Mouse (Mus musculus) liver, embryonic 16.5 days (tissue): ENCODE measurements around the gene Agbl4. TPM values are rescaled to one million over a fixed set of nuclear protein-coding genes. Genes with fewer than 3 reads are reported as not detected.

Source experiments
- ATAC-seq: fragments of 200-750 bp; cut with Nextera tagmentation; 2 replicates; pipeline ENCODE4 v1.8.0; 2017; ENCODE audit warnings: low read depth, mild to moderate bottlenecking, moderate number of reproducible peaks, moderate library complexity
- H3K27ac ChIP-seq: fragments of 300-500 bp; sonication (generic); 2 replicates; pipeline ENCODE4 v1.5.1; 2014; ENCODE audit warnings: mild to moderate bottlenecking, low read length
- H3K27me3 ChIP-seq: fragments of 300-500 bp; sonication (generic); 2 replicates; pipeline ENCODE4 v1.6.1; 2014; ENCODE audit warnings: low read depth, low read length, mixed read lengths; ENCODE audit not compliant: control insufficient read depth, insufficient read depth
- H3K36me3 ChIP-seq: fragments of 300-500 bp; sonication (generic); 2 replicates; pipeline ENCODE4 v1.6.1; 2014; ENCODE audit warnings: mild to moderate bottlenecking; ENCODE audit not compliant: control insufficient read depth, insufficient read depth
- H3K4me1 ChIP-seq: fragments of 300-500 bp; sonication (generic); 2 replicates; pipeline ENCODE4 v1.6.1; 2014; ENCODE audit warnings: low read depth, low read length, mixed read lengths; ENCODE audit not compliant: control insufficient read depth
- H3K4me2 ChIP-seq: fragments of 300-500 bp; sonication (generic); 2 replicates; pipeline ENCODE4 v1.6.1; 2014; ENCODE audit warnings: low read depth, low read length, mixed read lengths
- H3K4me3 ChIP-seq: fragments of 300-500 bp; sonication (generic); 2 replicates; pipeline ENCODE4 v1.5.1; 2014; ENCODE audit warnings: low read depth, mild to moderate bottlenecking, low read length
- H3K9ac ChIP-seq: fragments of 300-500 bp; sonication (generic); 2 replicates; pipeline ENCODE4 v1.6.1; 2014; ENCODE audit warnings: low read depth, low read length
- H3K9me3 ChIP-seq: fragments of 300-500 bp; sonication (generic); replicated peaks from 2 replicates; pipeline ENCODE4 v1.6.1; 2016; ENCODE audit warnings: low read length; ENCODE audit not compliant: control insufficient read depth
- WGBS: fragments of 180-500 bp; shearing (Covaris S2); extraction: QIAGEN DNeasy Blood & Tissue Kit; methylation state at CpG from one replicate; pipeline ENCODE4 v1.1.7; 2014; ENCODE audit not compliant: insufficient replicate concordance; 5-methylcytosine and 5-hydroxymethylcytosine counted together
- polyA plus RNA-seq: library from polyadenylated mRNA; unstranded; fragments of >200 nt; fragmentation: Nextera tagmentation; extraction: Ambion mirVana; gene quantifications from 2 replicates; pipeline ENCODE4 v1.2.1, GENCODE M21; 2015

Gene Agbl4
- polyA plus RNA-seq, 1 experiment from 2014 or later, result not detected

GRCm38 (mm10) chr4:111469847-111470246 is 1072.4 kb downstream of the Agbl4 start:
- Histone ChIP-seq H3K4me1 (no peaks in the 10 kb centered on the region), H3K27ac (no peak overlapping the region), H3K27me3 (no peaks in the 10 kb centered on the region), H3K9me3 (no peaks in the 10 kb centered on the region), H3K4me3 (no peak overlapping the region), H3K9ac (no peak overlapping the region), H3K4me2 (no peak overlapping the region), H3K36me3 (no peaks in the 10 kb centered on the region)
- ATAC-seq, result no peak
- WGBS, result 62% methylated on average over 2 of the region's 2 CpGs

DNA sequence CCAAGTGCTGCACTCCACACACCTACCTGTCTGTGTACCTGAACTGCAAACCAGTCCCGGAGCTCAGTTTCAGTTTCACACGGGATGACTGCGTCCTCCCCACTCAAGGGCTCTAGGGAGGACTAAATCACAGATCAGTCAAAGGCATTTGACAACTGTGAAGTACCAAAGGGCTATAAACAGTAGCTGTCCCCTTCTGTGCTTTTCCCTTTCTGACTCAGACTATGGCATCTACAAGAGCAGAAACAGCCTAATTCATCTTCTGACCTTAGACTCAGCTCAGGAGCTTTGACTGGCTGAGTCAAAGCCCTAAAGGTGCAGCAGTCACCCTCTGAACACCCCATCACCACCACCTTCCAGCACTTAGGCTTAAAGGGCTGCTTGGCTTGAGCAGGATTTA is 1074.3 kb downstream of the Agbl4 start:
- Histone ChIP-seq H3K9me3 (no peaks in the 10 kb centered on the region), H3K27me3 (no peaks in the 10 kb centered on the region), H3K36me3 (no peaks in the 10 kb centered on the region), H3K27ac (no peak overlapping the region), H3K4me1 (no peaks in the 10 kb centered on the region), H3K4me2 (no peak overlapping the region), H3K9ac (no peak overlapping the region), H3K4me3 (no peak overlapping the region)
- ATAC-seq, result no peak
- WGBS, result 62% methylated on average over 3 of the region's 3 CpGs

DNA sequence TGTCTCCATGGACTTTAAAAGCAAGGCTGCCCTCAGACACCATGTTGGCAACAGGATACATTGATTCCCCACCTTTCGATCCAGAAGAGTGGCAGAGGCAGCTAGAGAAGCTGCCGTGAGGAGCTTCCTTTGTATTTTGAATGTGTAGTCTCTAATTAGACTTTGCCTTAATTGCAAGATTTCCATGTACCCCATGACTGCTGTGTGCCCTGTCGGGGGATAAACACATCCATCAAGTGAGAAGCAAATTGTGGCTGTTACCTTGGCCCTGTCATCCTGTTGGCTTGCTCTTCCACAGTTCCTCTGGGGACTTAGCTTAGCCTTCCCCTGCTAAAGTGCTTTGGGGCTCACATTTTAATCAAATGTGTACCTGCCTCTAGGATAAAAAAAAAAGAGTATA is 1075.0 kb downstream of the Agbl4 start:
- H3K9ac ChIP-seq, result no peak overlapping the region

GRCm38 (mm10) chr4:111473014-111473413 is 1075.6 kb downstream of the Agbl4 start:
- 76% methylated on average over 1 of the region's 1 CpGs for WGBS
- Histone ChIP-seq H3K36me3 (no peaks in the 10 kb centered on the region), H3K27me3 (no peaks in the 10 kb centered on the region), H3K27ac (no peak overlapping the region), H3K4me1 (no peaks in the 10 kb centered on the region), H3K9me3 (no peaks in the 10 kb centered on the region), H3K4me3 (no peak overlapping the region), H3K9ac (no peak overlapping the region), H3K4me2 (no peak overlapping the region)
- ATAC-seq, result no peak

More for the DNA sequence above, 1075.0 kb downstream of the Agbl4 start:
- 70% methylated on average over 3 of the region's 3 CpGs for WGBS
- H3K27me3 ChIP-seq, result no peaks in the 10 kb centered on the region
- H3K9me3 ChIP-seq, result no peaks in the 10 kb centered on the region
- H3K4me3 ChIP-seq, result no peak overlapping the region
- ATAC-seq, result no peak
- no peaks in the 10 kb centered on the region for H3K4me1 ChIP-seq
- H3K27ac ChIP-seq, result no peak overlapping the region
- H3K36me3 ChIP-seq, result no peaks in the 10 kb centered on the region
- H3K4me2 ChIP-seq, result no peak overlapping the region

DNA sequence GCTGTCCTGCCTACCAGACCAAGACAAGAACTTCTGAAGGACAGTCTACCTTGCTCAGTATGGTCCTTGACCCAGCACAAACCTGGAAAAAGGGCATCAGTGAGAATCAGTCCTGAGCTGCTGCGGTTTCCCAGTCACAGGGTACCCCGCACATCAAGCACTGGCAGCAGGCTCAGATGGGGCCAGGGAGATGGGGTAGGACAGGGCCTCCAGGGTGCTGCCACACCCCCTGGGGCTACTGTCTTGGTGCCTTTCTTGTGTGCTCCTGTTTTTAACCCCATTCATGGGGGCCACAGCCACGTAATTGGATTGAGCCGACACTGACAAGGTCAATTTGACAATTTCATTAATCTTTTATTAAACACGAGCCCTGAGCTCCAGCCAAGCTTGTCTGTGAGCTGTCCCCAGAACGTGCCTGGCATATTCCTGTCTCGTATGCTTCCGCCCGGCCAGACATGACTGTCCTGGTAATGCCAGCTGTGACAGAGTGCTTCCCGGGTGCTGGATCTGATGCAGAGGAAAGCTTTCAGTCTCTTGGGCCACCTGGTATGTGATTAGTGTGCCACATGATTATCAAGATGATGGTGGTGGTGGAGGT is 1078.0 kb downstream of the Agbl4 start:
- H3K4me2 ChIP-seq, result no peak overlapping the region
- H3K9me3 ChIP-seq, result no peaks in the 10 kb centered on the region
- no peak overlapping the region for H3K27ac ChIP-seq
- H3K27me3 ChIP-seq, result no peaks in the 10 kb centered on the region
- H3K36me3 ChIP-seq, result no peaks in the 10 kb centered on the region
- no peak for ATAC-seq
- no peak overlapping the region for H3K4me3 ChIP-seq
- H3K4me1 ChIP-seq, result no peaks in the 10 kb centered on the region
- H3K9ac ChIP-seq, result no peak overlapping the region
- 65% methylated on average over 10 of the region's 10 CpGs for WGBS

DNA sequence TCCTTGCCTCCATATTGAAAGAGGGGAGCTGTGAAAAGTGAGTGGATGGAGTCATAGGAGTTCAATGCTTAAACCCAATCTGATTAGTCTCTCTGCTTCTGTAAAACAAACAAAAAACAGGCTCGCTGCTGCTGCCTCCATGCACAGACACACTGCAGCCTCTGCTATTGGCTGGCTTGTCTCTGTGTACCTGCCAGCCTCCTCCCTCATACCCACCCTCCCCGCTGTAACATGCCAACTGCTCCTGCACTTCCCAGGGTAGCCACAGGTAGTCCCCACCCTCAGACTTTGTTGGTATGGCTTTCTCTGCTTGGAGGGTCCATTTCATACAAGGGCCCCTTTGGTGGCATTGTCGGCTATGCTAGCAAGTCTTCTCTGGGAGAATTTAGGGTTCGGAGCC is 1080.0 kb downstream of the Agbl4 start:
- H3K27me3 ChIP-seq, result no peaks in the 10 kb centered on the region
- H3K9me3 ChIP-seq, result no peaks in the 10 kb centered on the region
- H3K27ac ChIP-seq, result no peak overlapping the region
- H3K36me3 ChIP-seq, result no peaks in the 10 kb centered on the region
- WGBS, result 50% methylated on average over 4 of the region's 4 CpGs
- no peak overlapping the region for H3K4me3 ChIP-seq
- no peaks in the 10 kb centered on the region for H3K4me1 ChIP-seq
- H3K4me2 ChIP-seq, result no peak overlapping the region
- no peak for ATAC-seq
- no peak overlapping the region for H3K9ac ChIP-seq

- Histone ChIP-seq H3K36me3 (no peaks in the 10 kb centered on the region), H3K9me3 (no peaks in the 10 kb centered on the region), H3K9ac (no peak overlapping the region), H3K27ac (no peak overlapping the region), H3K4me2 (no peak overlapping the region), H3K27me3 (no peaks in the 10 kb centered on the region), H3K4me1 (no peaks in the 10 kb centered on the region), H3K4me3 (no peak overlapping the region)
- ATAC-seq, result no peak
- WGBS, result 54% methylated on average over 5 of the region's 5 CpGs
These were observed 1086.0 kb downstream of the Agbl4 start for GRCm38 (mm10) chr4:111483499-111483898.

- no peak overlapping the region for H3K27ac ChIP-seq
- no peaks in the 10 kb centered on the region for H3K27me3 ChIP-seq
- no peaks in the 10 kb centered on the region for H3K4me1 ChIP-seq
- H3K9ac ChIP-seq, result no peak overlapping the region
- H3K36me3 ChIP-seq, result no peaks in the 10 kb centered on the region
- ATAC-seq, result no peak
- no peak overlapping the region for H3K4me3 ChIP-seq
- WGBS, result 40% methylated on average over 5 of the region's 5 CpGs
- H3K4me2 ChIP-seq, result no peak overlapping the region
- H3K9me3 ChIP-seq, result no peaks in the 10 kb centered on the region
These were observed 1087.7 kb downstream of the Agbl4 start for GRCm38 (mm10) chr4:111485189-111485588.

GRCm38 (mm10) chr4:111486187-111486586 is 1088.7 kb downstream of the Agbl4 start:
- WGBS, result 57% methylated on average over 5 of the region's 5 CpGs
- Histone ChIP-seq H3K9me3 (no peaks in the 10 kb centered on the region), H3K36me3 (no peaks in the 10 kb centered on the region), H3K4me1 (no peaks in the 10 kb centered on the region), H3K4me2 (no peak overlapping the region), H3K27ac (no peak overlapping the region), H3K27me3 (no peaks in the 10 kb centered on the region), H3K9ac (no peak overlapping the region), H3K4me3 (no peak overlapping the region)
- no peak for ATAC-seq
